Mouse (Mus musculus): ENCODE results near the gene Mad2l1. TPM values are rescaled to one million over a fixed set of nuclear protein-coding genes. Genes with fewer than 3 reads are reported as not detected.

Mad2l1 gene
- polyA plus RNA-seq (2015; fragmentation: Nextera tagmentation; extraction: Ambion mirVana), result 68.9 and 69.7 TPM in 2 replicates

- no peaks in the 10 kb centered on the region for H3K27me3 ChIP-seq (ENCODE audit: insufficient read depth, low read length)
- under 1% methylated on average over 57 of the region's 57 CpGs for WGBS
- H3K4me2 ChIP-seq (ENCODE audit: low read length), result peak within 1 kb of the TSS; percentile 78
- H3K9ac ChIP-seq (ENCODE audit: low read depth, low read length), result peak within 1 kb of the TSS; percentile 63
- peak; percentile 100 for ATAC-seq (replicated peaks; ENCODE audit: low FRiP score, low read depth)
- H3K36me3 ChIP-seq (ENCODE audit: insufficient read depth, low read length), result 0 out of 2 replicates have a peak, but pooled peaks cover 5% of the 10 kb centered on the region
- peak; percentile 36; the same call in 1 of the 2 replicates for TF ChIP-seq CTCF (IDR thresholded peaks at IDR 0.05; ENCODE audit: low read depth)
- H3K9me3 ChIP-seq (replicated peaks; ENCODE audit: low read length), result no peaks in the 10 kb centered on the region
- H3K4me3 ChIP-seq (replicated peaks; ENCODE audit: low read depth, low read length), result peak within 1 kb of the TSS; percentile 80
- peak; percentile 100 for DNase-seq (ENCODE audit: low spot score)
- H3K27ac ChIP-seq, result peak within 1 kb of the TSS; percentile 74; the same call in 1 of the 2 replicates
- H3K4me1 ChIP-seq (replicated peaks; ENCODE audit: insufficient read depth, low read length), result no peaks in the 10 kb centered on the region
Observed at GRCm38 (mm10) chr6:66535028-66535862, at the start of gene Mad2l1. Mad2l1 (plus strand) TSS chr6:66535390.

DNA sequence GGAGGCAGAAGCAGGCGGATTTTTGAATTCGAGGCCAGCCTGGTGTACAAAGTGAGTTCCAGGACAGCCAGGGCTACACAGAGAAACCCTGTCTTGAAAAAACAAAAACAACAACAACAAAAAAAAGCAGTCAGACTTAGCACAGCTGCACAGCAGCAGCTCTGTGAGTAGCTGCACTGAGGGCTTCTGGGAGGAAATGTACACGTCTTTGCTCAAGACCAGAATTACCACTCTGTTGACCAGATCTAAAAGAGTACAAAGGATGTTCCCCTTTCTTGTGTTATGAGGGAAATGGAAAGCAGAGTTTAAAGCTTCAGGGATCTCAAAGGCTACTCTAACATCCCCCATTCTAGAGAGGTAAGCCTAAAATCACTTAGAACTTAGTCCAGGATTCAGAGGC is 41.5 kb upstream of the Mad2l1 start:
- no peak for DNase-seq (ENCODE audit: low spot score)
- no peaks in the 10 kb centered on the region for H3K27me3 ChIP-seq (ENCODE audit: insufficient read depth, low read length)
- H3K27ac ChIP-seq, result no peak overlapping the region
- no peaks in the 10 kb centered on the region for H3K36me3 ChIP-seq (ENCODE audit: insufficient read depth, low read length)
- no peak for ATAC-seq (replicated peaks; ENCODE audit: low FRiP score, low read depth)
- 85% methylated on average over 3 of the region's 3 CpGs for WGBS
- no peak for TF ChIP-seq CTCF (IDR thresholded peaks at IDR 0.05; ENCODE audit: low read depth)
- H3K9ac ChIP-seq (ENCODE audit: low read depth, low read length), result no peak overlapping the region
- H3K4me2 ChIP-seq (ENCODE audit: low read length), result no peak overlapping the region
- no peaks in the 10 kb centered on the region for H3K4me1 ChIP-seq (replicated peaks; ENCODE audit: insufficient read depth, low read length)
- H3K4me3 ChIP-seq (replicated peaks; ENCODE audit: low read depth, low read length), result no peak overlapping the region
- no peaks in the 10 kb centered on the region for H3K9me3 ChIP-seq (replicated peaks; ENCODE audit: low read length)

GRCm38 (mm10) chr6:66516368-66516767 is 18.8 kb upstream of the Mad2l1 start:
- no peak overlapping the region for H3K27ac ChIP-seq
- DNase-seq (ENCODE audit: low spot score), result no peak
- ATAC-seq (replicated peaks; ENCODE audit: low FRiP score, low read depth), result no peak
- H3K4me2 ChIP-seq (ENCODE audit: low read length), result no peak overlapping the region
- no peak for TF ChIP-seq CTCF (IDR thresholded peaks at IDR 0.05; ENCODE audit: low read depth)
- H3K36me3 ChIP-seq (ENCODE audit: insufficient read depth, low read length), result no peaks in the 10 kb centered on the region
- H3K27me3 ChIP-seq (ENCODE audit: insufficient read depth, low read length), result no peaks in the 10 kb centered on the region
- H3K4me3 ChIP-seq (replicated peaks; ENCODE audit: low read depth, low read length), result no peak overlapping the region
- 97% methylated on average over 5 of the region's 5 CpGs for WGBS
- no peaks in the 10 kb centered on the region for H3K9me3 ChIP-seq (replicated peaks; ENCODE audit: low read length)
- H3K9ac ChIP-seq (ENCODE audit: low read depth, low read length), result no peak overlapping the region
- no peaks in the 10 kb centered on the region for H3K4me1 ChIP-seq (replicated peaks; ENCODE audit: insufficient read depth, low read length)

DNA sequence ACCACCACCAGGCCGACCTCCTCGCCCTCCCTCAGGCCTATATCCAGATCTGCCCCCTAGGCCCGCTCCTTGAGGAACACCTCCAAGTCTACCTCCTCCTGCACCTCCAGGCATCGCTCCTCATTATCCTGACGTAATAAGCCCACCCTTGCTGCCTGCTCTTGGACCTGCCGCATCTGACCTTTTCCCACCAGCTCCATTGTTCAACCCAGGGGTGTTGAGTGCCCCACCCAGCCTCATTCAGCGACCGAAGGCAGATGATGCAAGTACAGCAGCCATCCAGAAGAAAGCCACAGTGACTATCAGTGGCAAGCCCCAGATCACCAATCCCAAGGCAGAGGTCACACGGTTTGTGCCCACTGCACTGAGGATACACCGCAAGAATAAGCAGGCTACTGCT is 6.8 kb upstream of the Mad2l1 start:
- H3K4me1 ChIP-seq (replicated peaks; ENCODE audit: insufficient read depth, low read length), result no peaks in the 10 kb centered on the region
- no peak overlapping the region for H3K4me3 ChIP-seq (replicated peaks; ENCODE audit: low read depth, low read length)
- no peaks in the 10 kb centered on the region for H3K36me3 ChIP-seq (ENCODE audit: insufficient read depth, low read length)
- DNase-seq (ENCODE audit: low spot score) (no peak), ATAC-seq (replicated peaks; ENCODE audit: low FRiP score, low read depth) (no peak)
- WGBS, result 96% methylated on average over 10 of the region's 10 CpGs
- TF ChIP-seq CTCF (IDR thresholded peaks at IDR 0.05; ENCODE audit: low read depth), result no peak
- no peaks in the 10 kb centered on the region for H3K27me3 ChIP-seq (ENCODE audit: insufficient read depth, low read length)
- H3K9ac ChIP-seq (ENCODE audit: low read depth, low read length), result no peak overlapping the region
- H3K4me2 ChIP-seq (ENCODE audit: low read length), result no peak overlapping the region
- H3K9me3 ChIP-seq (replicated peaks; ENCODE audit: low read length), result no peaks in the 10 kb centered on the region
- H3K27ac ChIP-seq, result no peak overlapping the region

GRCm38 (mm10) chr6:66533241-66533640 is 1.9 kb upstream of the Mad2l1 start:
- Histone ChIP-seq H3K9me3 (replicated peaks; ENCODE audit: low read length) (no peaks in the 10 kb centered on the region), H3K4me2 (ENCODE audit: low read length) (no peak overlapping the region), H3K4me1 (replicated peaks; ENCODE audit: insufficient read depth, low read length) (no peaks in the 10 kb centered on the region), H3K4me3 (replicated peaks; ENCODE audit: low read depth, low read length) (no peak overlapping the region), H3K36me3 (ENCODE audit: insufficient read depth, low read length) (no peaks in the 10 kb centered on the region), H3K27me3 (ENCODE audit: insufficient read depth, low read length) (no peaks in the 10 kb centered on the region), H3K9ac (ENCODE audit: low read depth, low read length) (no peak overlapping the region), H3K27ac (no peak overlapping the region)
- peak; percentile 86 for TF ChIP-seq CTCF (IDR thresholded peaks at IDR 0.05; ENCODE audit: low read depth)
- DNase-seq (ENCODE audit: low spot score) (peak; percentile 81), ATAC-seq (replicated peaks; ENCODE audit: low FRiP score, low read depth) (no peak)
- WGBS, result 24% methylated on average over 3 of the region's 3 CpGs

GRCm38 (mm10) chr6:66534366-66534941 is 736 bp upstream of the Mad2l1 start:
- ATAC-seq (replicated peaks; ENCODE audit: low FRiP score, low read depth) (no peak), DNase-seq (ENCODE audit: low spot score) (no peak)
- Histone ChIP-seq H3K4me3 (replicated peaks; ENCODE audit: low read depth, low read length) (peak overlapping the region; percentile 80; the same call in 1 of the 2 replicates), H3K27ac (peak overlapping the region; percentile 74; the same call in 1 of the 2 replicates), H3K9me3 (replicated peaks; ENCODE audit: low read length) (no peaks in the 10 kb centered on the region), H3K9ac (ENCODE audit: low read depth, low read length) (no peak overlapping the region; the same call in 1 of the 2 replicates), H3K4me2 (ENCODE audit: low read length) (peak overlapping the region; percentile 58), H3K27me3 (ENCODE audit: insufficient read depth, low read length) (no peaks in the 10 kb centered on the region), H3K36me3 (ENCODE audit: insufficient read depth, low read length) (no peaks in the 10 kb centered on the region), H3K4me1 (replicated peaks; ENCODE audit: insufficient read depth, low read length) (no peaks in the 10 kb centered on the region)
- no peak for TF ChIP-seq CTCF (IDR thresholded peaks at IDR 0.05; ENCODE audit: low read depth)
- 76% methylated on average over 5 of the region's 5 CpGs for WGBS
